Mouse (Mus musculus) fibroblast of lung, adult 2 months (primary cell): ENCODE data around the gene Pttg1.

Experiments used
- DNase-seq: peaks from one replicate; pipeline ENCODE4 v3.0.0-alpha.2; 2011; ENCODE audit warnings: low read depth

Pttg1 gene

GRCm38 (mm10) chr11:43374956-43375355 lies 51.1 kb downstream of the Pttg1 start:
- no peak for DNase-seq

GRCm38 (mm10) chr11:43373367-43373766 lies 52.7 kb downstream of the Pttg1 start:
- DNase-seq, result no peak

- DNase-seq, result no peak
These were observed 54.2 kb downstream of the Pttg1 start for GRCm38 (mm10) chr11:43371807-43372206.
